Mouse (Mus musculus): ENCODE measurements around the gene Mfge8. TPM values are rescaled to one million over a fixed set of nuclear protein-coding genes. Genes with fewer than 3 reads are reported as not detected.
A peak's percentile ranks its signal among the peaks of the same experiment; 100 is the strongest.

Mfge8 gene
- polyA plus RNA-seq (2014; fragmentation: Nextera tagmentation; extraction: Ambion mirVana): 94.0 and 122 TPM in 2 replicates

DNA sequence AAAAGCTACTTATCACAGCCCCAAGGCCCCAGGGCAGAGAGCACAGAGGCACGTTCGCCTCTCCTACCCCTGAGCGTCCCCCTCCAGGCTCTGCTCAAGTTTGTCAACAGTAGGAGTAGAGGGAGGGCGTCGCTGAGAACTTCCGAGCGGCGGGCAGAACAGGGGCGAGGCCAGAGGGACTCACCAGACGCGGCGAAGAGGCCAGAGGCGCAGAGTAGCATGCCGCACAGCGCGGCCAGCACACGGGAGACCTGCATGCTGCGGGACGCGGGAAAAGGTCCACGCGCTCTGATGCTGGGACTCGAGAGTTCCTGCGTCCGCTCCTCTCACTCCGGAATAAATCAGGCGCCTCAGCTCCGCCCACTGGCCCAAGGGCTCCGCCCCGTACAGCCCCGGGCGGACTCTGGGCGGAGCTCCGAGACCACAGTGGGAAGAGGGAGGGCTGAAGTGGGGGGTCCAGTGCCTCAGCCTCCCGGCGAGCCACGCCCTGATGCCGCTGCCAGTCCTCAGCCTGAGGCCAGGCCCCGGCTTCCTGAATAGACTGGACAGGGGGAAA is at the start of gene Mfge8:
Gene Mfge8 (minus strand): TSS at position 350 of the 556 bp plus-strand sequence.
- H3K36me3 ChIP-seq (ENCODE audit: control insufficient read depth, insufficient read depth, low read length): no peaks in the 10 kb centered on the region
- peak; percentile 94 for ATAC-seq (ENCODE audit: low read depth)
- peak within 1 kb of the TSS; percentile 79 for H3K4me2 ChIP-seq (ENCODE audit: low read depth, low read length)
- H3K4me3 ChIP-seq (ENCODE audit: low read depth, low read length): peak within 1 kb of the TSS; percentile 42
- 0% methylated on average over 39 of the region's 39 CpGs for WGBS
- H3K27me3 ChIP-seq (ENCODE audit: control insufficient read depth, insufficient read depth, low read length): no peaks in the 10 kb centered on the region
- no peak within 1 kb of the TSS for H3K27ac ChIP-seq (ENCODE audit: low read depth, low read length)
- H3K9ac ChIP-seq (replicated peaks; ENCODE audit: low read depth, low read length): peak within 1 kb of the TSS; percentile 44
- H3K4me1 ChIP-seq (ENCODE audit: control insufficient read depth, insufficient read depth, low read length): no peaks in the 10 kb centered on the region
- no peaks in the 10 kb centered on the region for H3K9me3 ChIP-seq (ENCODE audit: control insufficient read depth, low read length)

DNA sequence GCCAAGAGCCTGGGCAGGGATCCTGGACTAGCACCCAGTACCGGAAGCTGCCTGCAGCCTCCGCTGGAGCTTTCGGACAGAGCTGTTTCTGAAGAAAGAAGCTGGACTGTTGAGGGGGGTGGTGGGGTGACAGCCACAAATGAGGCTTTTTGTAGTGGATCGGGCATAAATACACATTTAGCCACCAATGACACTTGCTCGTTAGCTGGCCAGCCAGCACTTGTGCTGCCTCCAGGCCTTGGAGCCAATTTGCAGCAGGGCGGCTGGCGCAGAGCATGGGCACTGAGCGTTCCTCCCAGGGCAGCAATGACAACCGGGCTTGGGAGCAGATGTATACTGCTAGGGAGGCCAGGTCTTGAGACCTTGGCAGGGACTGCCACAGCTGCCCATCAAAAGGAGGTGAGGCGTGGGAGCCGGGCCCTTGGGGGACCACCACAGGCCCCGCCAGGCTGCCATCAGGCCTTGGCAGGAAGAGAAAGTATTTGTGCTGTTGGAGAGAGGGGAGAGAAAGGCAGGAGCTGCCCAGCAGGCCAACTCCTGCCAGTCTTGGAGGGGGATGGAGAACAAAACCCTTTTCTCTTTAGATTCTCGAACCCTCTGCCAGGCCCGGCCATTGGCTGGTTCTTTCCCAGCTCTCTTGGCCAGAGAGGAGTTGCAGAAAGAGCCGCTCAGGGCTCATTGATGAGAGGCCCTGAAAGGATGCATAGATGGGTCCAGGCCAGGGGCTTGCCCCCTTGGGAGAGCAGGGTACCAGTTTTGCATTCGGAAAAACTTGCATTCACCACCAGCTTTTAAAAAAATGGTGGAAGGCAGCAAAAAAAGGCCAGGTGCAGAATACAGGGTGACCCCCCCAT is 45.9 kb upstream of the Mfge8 start:
- ATAC-seq (ENCODE audit: low read depth): peak; percentile 91
- H3K9ac ChIP-seq (replicated peaks; ENCODE audit: low read depth, low read length): no peak overlapping the region
- H3K9me3 ChIP-seq (ENCODE audit: control insufficient read depth, low read length): no peaks in the 10 kb centered on the region
- H3K27ac ChIP-seq (ENCODE audit: low read depth, low read length): peak overlapping the region; percentile 48
- no peak overlapping the region for H3K4me2 ChIP-seq (ENCODE audit: low read depth, low read length)
- WGBS: 49% methylated on average over 16 of the region's 16 CpGs
- H3K4me3 ChIP-seq (ENCODE audit: low read depth, low read length): no peak overlapping the region
- no peaks in the 10 kb centered on the region for H3K36me3 ChIP-seq (ENCODE audit: control insufficient read depth, insufficient read depth, low read length)
- H3K4me1 ChIP-seq (ENCODE audit: control insufficient read depth, insufficient read depth, low read length): 0 out of 2 replicates have a peak, but pooled peaks cover 5% of the 10 kb centered on the region
- no peaks in the 10 kb centered on the region for H3K27me3 ChIP-seq (ENCODE audit: control insufficient read depth, insufficient read depth, low read length)

DNA sequence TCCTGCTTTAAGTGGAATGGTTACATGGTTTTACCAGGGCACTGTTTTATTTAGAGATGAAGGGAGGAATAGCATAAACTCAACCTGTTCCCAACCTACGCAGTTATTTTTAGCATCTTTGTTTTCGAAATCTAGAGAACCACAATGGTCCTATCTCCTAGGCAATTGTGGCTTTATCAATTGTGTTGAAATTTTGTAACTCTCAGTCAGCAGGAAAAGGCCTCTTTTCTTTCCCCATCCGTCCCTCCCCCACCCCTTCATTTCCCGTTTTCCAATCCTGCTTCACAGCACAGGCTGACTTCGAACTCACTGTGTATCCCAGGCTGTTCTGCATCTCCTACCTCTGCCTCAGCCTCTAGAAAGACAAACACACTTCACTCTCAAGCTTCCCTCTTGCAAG is 45.1 kb upstream of the Mfge8 start:
- 88% methylated on average over 5 of the region's 5 CpGs for WGBS
- no peak for ATAC-seq (ENCODE audit: low read depth)

DNA sequence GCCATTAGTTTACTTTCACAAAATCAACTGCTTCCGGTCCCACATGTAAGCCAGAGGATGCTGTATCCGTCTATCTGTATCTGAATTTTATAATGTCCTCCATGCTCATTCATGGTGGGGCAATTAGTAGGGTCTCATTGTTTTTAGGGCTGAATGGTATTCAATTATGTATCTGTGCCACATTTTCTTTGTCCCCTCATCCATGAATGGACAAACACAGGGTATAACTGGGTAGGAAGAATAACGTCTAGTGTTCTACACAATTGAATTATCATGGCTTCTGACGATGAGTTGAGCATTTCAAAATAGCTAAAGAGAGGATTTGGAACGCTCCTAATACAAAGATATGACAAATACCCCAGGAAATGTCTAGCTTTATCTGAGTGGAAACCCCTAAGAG is 42.6 kb upstream of the Mfge8 start:
- Histone ChIP-seq H3K4me3 (ENCODE audit: low read depth, low read length) (no peak overlapping the region), H3K4me2 (ENCODE audit: low read depth, low read length) (no peak overlapping the region), H3K9ac (replicated peaks; ENCODE audit: low read depth, low read length) (no peak overlapping the region), H3K27ac (ENCODE audit: low read depth, low read length) (no peak overlapping the region), H3K9me3 (ENCODE audit: control insufficient read depth, low read length) (no peaks in the 10 kb centered on the region), H3K36me3 (ENCODE audit: control insufficient read depth, insufficient read depth, low read length) (no peaks in the 10 kb centered on the region), H3K4me1 (ENCODE audit: control insufficient read depth, insufficient read depth, low read length) (0 out of 2 replicates have a peak, but pooled peaks cover 5% of the 10 kb centered on the region), H3K27me3 (ENCODE audit: control insufficient read depth, insufficient read depth, low read length) (no peaks in the 10 kb centered on the region)
- WGBS: 78% methylated on average over 5 of the region's 5 CpGs
- no peak for ATAC-seq (ENCODE audit: low read depth)

More for the DNA sequence above, 45.1 kb upstream of the Mfge8 start:
- Histone ChIP-seq H3K36me3 (ENCODE audit: control insufficient read depth, insufficient read depth, low read length) (no peaks in the 10 kb centered on the region), H3K27ac (ENCODE audit: low read depth, low read length) (peak overlapping the region; percentile 48), H3K4me2 (ENCODE audit: low read depth, low read length) (no peak overlapping the region), H3K27me3 (ENCODE audit: control insufficient read depth, insufficient read depth, low read length) (no peaks in the 10 kb centered on the region), H3K9me3 (ENCODE audit: control insufficient read depth, low read length) (no peaks in the 10 kb centered on the region), H3K4me3 (ENCODE audit: low read depth, low read length) (no peak overlapping the region), H3K4me1 (ENCODE audit: control insufficient read depth, insufficient read depth, low read length) (0 out of 2 replicates have a peak, but pooled peaks cover 5% of the 10 kb centered on the region), H3K9ac (replicated peaks; ENCODE audit: low read depth, low read length) (no peak overlapping the region)

DNA sequence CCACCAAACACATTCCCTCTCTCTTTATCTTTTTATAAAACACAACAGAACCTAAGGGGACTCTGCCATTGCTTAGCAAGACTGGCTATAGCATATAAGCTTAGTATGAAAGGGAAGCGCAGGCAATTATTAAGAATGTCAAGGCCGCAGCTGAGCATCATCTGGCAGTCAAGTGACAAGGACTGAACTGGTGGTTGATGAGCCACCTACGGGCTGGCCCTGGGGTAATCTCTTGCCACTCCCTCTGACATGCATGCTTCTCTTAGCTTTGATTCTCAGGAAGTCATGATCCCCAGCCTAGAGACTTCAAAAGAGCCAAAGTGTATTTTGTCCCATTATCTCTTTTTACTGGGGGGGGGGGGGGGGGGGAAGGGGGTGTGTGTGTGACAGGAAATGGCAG is 41.7 kb upstream of the Mfge8 start:
- Histone ChIP-seq H3K9me3 (ENCODE audit: control insufficient read depth, low read length) (no peaks in the 10 kb centered on the region), H3K36me3 (ENCODE audit: control insufficient read depth, insufficient read depth, low read length) (no peaks in the 10 kb centered on the region), H3K9ac (replicated peaks; ENCODE audit: low read depth, low read length) (no peak overlapping the region), H3K4me3 (ENCODE audit: low read depth, low read length) (no peak overlapping the region), H3K4me1 (ENCODE audit: control insufficient read depth, insufficient read depth, low read length) (0 out of 2 replicates have a peak, but pooled peaks cover 5% of the 10 kb centered on the region), H3K27me3 (ENCODE audit: control insufficient read depth, insufficient read depth, low read length) (no peaks in the 10 kb centered on the region), H3K27ac (ENCODE audit: low read depth, low read length) (no peak overlapping the region), H3K4me2 (ENCODE audit: low read depth, low read length) (no peak overlapping the region)
- WGBS: 30% methylated on average over 3 of the region's 3 CpGs
- no peak for ATAC-seq (ENCODE audit: low read depth)

DNA sequence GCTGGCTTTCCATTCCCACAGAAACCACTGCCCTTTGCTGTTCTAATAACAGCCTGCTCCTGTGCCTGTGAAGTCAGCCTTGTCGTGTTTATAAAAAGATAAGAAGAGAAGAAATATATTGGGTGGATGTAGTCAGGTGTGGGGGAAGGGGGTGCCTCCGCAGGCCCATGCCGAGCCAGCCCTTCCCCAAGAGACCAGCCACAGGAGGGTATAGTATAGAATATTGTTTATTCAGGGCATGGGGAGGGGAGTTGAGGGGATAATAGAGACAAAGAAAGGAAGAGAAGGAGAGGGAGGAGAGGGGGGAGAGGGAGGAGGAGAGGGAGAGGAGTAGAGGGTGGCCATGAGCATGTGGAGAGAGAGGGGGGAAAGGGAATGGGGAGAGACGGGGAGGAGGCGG is 40.4 kb upstream of the Mfge8 start:
- Histone ChIP-seq H3K4me2 (ENCODE audit: low read depth, low read length) (no peak overlapping the region), H3K36me3 (ENCODE audit: control insufficient read depth, insufficient read depth, low read length) (no peaks in the 10 kb centered on the region), H3K9me3 (ENCODE audit: control insufficient read depth, low read length) (no peaks in the 10 kb centered on the region), H3K4me1 (ENCODE audit: control insufficient read depth, insufficient read depth, low read length) (no peaks in the 10 kb centered on the region), H3K27me3 (ENCODE audit: control insufficient read depth, insufficient read depth, low read length) (no peaks in the 10 kb centered on the region), H3K9ac (replicated peaks; ENCODE audit: low read depth, low read length) (no peak overlapping the region), H3K4me3 (ENCODE audit: low read depth, low read length) (no peak overlapping the region), H3K27ac (ENCODE audit: low read depth, low read length) (no peak overlapping the region)
- WGBS: 46% methylated on average over 3 of the region's 5 CpGs
- ATAC-seq (ENCODE audit: low read depth): no peak

DNA sequence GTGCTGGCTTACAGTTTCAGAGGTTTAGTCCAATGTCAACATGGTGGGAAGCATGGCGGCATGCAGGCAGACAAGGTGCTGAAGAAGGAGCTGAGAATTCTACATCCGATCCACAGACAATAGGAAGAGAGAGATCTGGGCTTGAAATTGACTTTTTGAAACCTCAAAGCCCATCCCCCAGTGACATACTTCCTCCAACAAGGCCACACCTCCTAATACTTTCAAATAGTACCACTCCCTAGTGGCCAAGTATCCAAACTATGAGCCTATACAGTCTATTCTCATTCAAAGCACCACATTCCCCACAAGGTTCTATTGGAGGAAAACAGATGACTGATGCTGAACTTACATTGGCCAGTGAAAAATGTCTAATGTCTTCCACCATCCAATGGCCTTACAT is 38.7 kb upstream of the Mfge8 start:
- Histone ChIP-seq H3K27me3 (ENCODE audit: control insufficient read depth, insufficient read depth, low read length) (no peaks in the 10 kb centered on the region), H3K4me2 (ENCODE audit: low read depth, low read length) (no peak overlapping the region), H3K4me1 (ENCODE audit: control insufficient read depth, insufficient read depth, low read length) (no peaks in the 10 kb centered on the region), H3K9me3 (ENCODE audit: control insufficient read depth, low read length) (no peaks in the 10 kb centered on the region), H3K9ac (replicated peaks; ENCODE audit: low read depth, low read length) (no peak overlapping the region), H3K36me3 (ENCODE audit: control insufficient read depth, insufficient read depth, low read length) (no peaks in the 10 kb centered on the region), H3K4me3 (ENCODE audit: low read depth, low read length) (no peak overlapping the region), H3K27ac (ENCODE audit: low read depth, low read length) (no peak overlapping the region)
- no peak for ATAC-seq (ENCODE audit: low read depth)
- whole genome bisulfite sequencing: 96% methylated on average over 2 of the region's 2 CpGs

DNA sequence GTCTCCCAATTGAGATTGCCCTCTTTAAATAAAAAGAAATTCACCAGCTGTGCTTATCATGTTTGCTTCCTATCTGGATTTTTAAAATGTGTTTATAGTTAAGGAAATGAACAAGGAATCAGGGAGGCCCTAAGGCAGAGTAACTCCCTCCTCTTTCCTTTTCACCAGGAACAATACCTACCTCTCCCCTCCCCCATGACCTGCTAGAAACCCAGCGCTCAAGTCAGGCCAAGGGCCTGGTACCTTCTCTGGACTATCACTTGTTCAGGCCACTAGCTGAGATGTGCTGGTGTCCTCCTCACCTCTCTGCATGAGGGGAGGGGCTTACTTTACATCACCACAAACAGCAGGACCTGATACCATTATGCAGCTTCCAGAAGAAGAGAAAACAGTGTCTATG is 34.6 kb upstream of the Mfge8 start:
- Histone ChIP-seq H3K36me3 (ENCODE audit: control insufficient read depth, insufficient read depth, low read length) (no peaks in the 10 kb centered on the region), H3K4me1 (ENCODE audit: control insufficient read depth, insufficient read depth, low read length) (no peaks in the 10 kb centered on the region), H3K27ac (ENCODE audit: low read depth, low read length) (no peak overlapping the region), H3K9ac (replicated peaks; ENCODE audit: low read depth, low read length) (no peak overlapping the region), H3K27me3 (ENCODE audit: control insufficient read depth, insufficient read depth, low read length) (no peaks in the 10 kb centered on the region), H3K4me2 (ENCODE audit: low read depth, low read length) (no peak overlapping the region), H3K4me3 (ENCODE audit: low read depth, low read length) (no peak overlapping the region), H3K9me3 (ENCODE audit: control insufficient read depth, low read length) (no peaks in the 10 kb centered on the region)
- 62% methylated on average over 1 of the region's 1 CpGs for WGBS
- ATAC-seq (ENCODE audit: low read depth): no peak

DNA sequence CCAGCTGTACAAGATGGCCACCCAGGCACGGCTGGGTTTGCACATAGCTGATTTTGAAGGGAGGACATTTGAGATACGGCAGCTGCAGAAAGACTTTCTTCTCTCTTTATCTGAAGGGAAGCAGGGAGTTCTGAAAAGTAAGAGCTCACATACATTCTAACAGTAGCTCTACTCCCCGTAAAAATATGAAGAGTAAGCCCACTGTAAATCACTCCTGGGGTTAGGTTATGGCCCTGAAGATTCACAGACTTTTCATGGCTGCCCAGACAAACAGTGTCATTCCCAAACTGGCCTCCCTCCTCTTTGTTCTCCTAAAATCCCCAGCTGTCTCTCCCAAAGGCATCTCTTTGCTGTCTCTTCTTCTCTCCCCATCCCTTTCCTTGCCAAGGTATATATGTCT is 24.9 kb upstream of the Mfge8 start:
- Histone ChIP-seq H3K9me3 (ENCODE audit: control insufficient read depth, low read length) (no peaks in the 10 kb centered on the region), H3K27me3 (ENCODE audit: control insufficient read depth, insufficient read depth, low read length) (no peaks in the 10 kb centered on the region), H3K4me3 (ENCODE audit: low read depth, low read length) (no peak overlapping the region), H3K4me2 (ENCODE audit: low read depth, low read length) (no peak overlapping the region), H3K36me3 (ENCODE audit: control insufficient read depth, insufficient read depth, low read length) (no peaks in the 10 kb centered on the region), H3K27ac (ENCODE audit: low read depth, low read length) (no peak overlapping the region), H3K4me1 (ENCODE audit: control insufficient read depth, insufficient read depth, low read length) (no peaks in the 10 kb centered on the region), H3K9ac (replicated peaks; ENCODE audit: low read depth, low read length) (no peak overlapping the region)
- 81% methylated on average over 3 of the region's 3 CpGs for WGBS
- ATAC-seq (ENCODE audit: low read depth): no peak
